Mouse (Mus musculus) kidney, postnatal 0 days (tissue): ENCODE results near the gene Emx2. TPM values are rescaled to one million over a fixed set of nuclear protein-coding genes. Genes with fewer than 3 reads are reported as not detected.

Source experiments
- ATAC-seq: fragments of 200-750 bp; cut with Nextera tagmentation; replicated peaks from 2 replicates; pipeline ENCODE4 v1.8.0; 2017; ENCODE audit warnings: low read depth, moderate number of reproducible peaks, moderate TSS enrichment, moderate library complexity; ENCODE audit not compliant: low FRiP score
- DNase-seq: peaks from one replicate; pipeline ENCODE4 v3.0.0-alpha.2; 2016; ENCODE audit warnings: low spot score
- H3K27ac ChIP-seq: fragments of 300-500 bp; sonication (generic); 2 replicates; pipeline ENCODE4 v1.5.1; 2014; ENCODE audit warnings: mild to moderate bottlenecking
- H3K27me3 ChIP-seq: fragments of 300-500 bp; sonication (generic); 2 replicates; pipeline ENCODE4 v1.6.1; 2014; ENCODE audit warnings: low read length, mixed read lengths; ENCODE audit not compliant: insufficient read depth
- H3K36me3 ChIP-seq: fragments of 300-500 bp; sonication (generic); 2 replicates; pipeline ENCODE4 v1.6.1; 2014; ENCODE audit warnings: low read length, mixed read lengths; ENCODE audit not compliant: insufficient read depth
- H3K4me1 ChIP-seq: fragments of 300-500 bp; sonication (generic); replicated peaks from 2 replicates; pipeline ENCODE4 v1.6.1; 2014; ENCODE audit warnings: antibody characterized with exemption, low read length, mixed read lengths; ENCODE audit not compliant: insufficient read depth
- H3K4me2 ChIP-seq: fragments of 300-500 bp; sonication (generic); 2 replicates; pipeline ENCODE4 v1.6.1; 2014; ENCODE audit warnings: mild to moderate bottlenecking, low read length, moderate library complexity, mixed read lengths
- H3K4me3 ChIP-seq: fragments of 300-500 bp; sonication (generic); replicated peaks from 2 replicates; pipeline ENCODE4 v1.5.1; 2014; ENCODE audit warnings: low read depth, low read length
- H3K9ac ChIP-seq: fragments of 300-500 bp; sonication (generic); 2 replicates; pipeline ENCODE4 v1.6.1; 2014; ENCODE audit warnings: low read depth, low read length
- H3K9me3 ChIP-seq: fragments of 300-500 bp; sonication (generic); replicated peaks from 2 replicates; pipeline ENCODE4 v1.6.1; 2016; ENCODE audit warnings: low read length, inconsistent platforms, mixed read lengths
- CTCF ChIP-seq: IDR thresholded peaks from 2 replicates; pipeline ENCODE4 v1.5.1; 2016; ENCODE audit warnings: antibody characterized with exemption, low read depth, mild to moderate bottlenecking, moderate library complexity
- WGBS: fragments of 180-500 bp; shearing (Covaris S2); extraction: QIAGEN DNeasy Blood & Tissue Kit; methylation state at CpG from one replicate; pipeline ENCODE4 v1.1.7; 2014; 5-methylcytosine and 5-hydroxymethylcytosine counted together
- polyA plus RNA-seq: library from polyadenylated mRNA; unstranded; fragments of >200 nt; fragmentation: Nextera tagmentation; extraction: Ambion mirVana; gene quantifications from 2 replicates; pipeline ENCODE4 v1.2.1, GENCODE M21; 2015

The Emx2 gene
- polyA plus RNA-seq, 1 experiment from 2014 or later: 24.2 TPM

GRCm38 (mm10) chr19:59469035-59469949, 11.1 kb downstream of the Emx2 start:
- H3K27ac ChIP-seq: peak overlapping the region; percentile 60
- WGBS: 2% methylated on average over 35 of the region's 35 CpGs
- H3K4me2 ChIP-seq: peak overlapping the region; percentile 50
- no peaks in the 10 kb centered on the region for H3K9me3 ChIP-seq
- H3K4me1 ChIP-seq: peaks cover 10% of the 10 kb centered on the region; the same call in 1 of the 2 replicates
- peak overlapping the region; percentile 27 for H3K4me3 ChIP-seq
- TF ChIP-seq CTCF: peak; percentile 39; the same call in 1 of the 2 replicates
- no peaks in the 10 kb centered on the region for H3K36me3 ChIP-seq
- H3K9ac ChIP-seq: peak overlapping the region; percentile 13; the same call in 1 of the 2 replicates
- peak; percentile 53 for ATAC-seq
- DNase-seq: peak; percentile 40
- H3K27me3 ChIP-seq: peaks cover 30% of the 10 kb centered on the region

- no peaks in the 10 kb centered on the region for H3K9me3 ChIP-seq
- TF ChIP-seq CTCF: no peak
- H3K36me3 ChIP-seq: no peaks in the 10 kb centered on the region
- no peak overlapping the region for H3K27ac ChIP-seq
- peaks cover 27% of the 10 kb centered on the region for H3K27me3 ChIP-seq
- H3K4me2 ChIP-seq: no peak overlapping the region
- WGBS: 28% methylated on average over 11 of the region's 11 CpGs
- H3K9ac ChIP-seq: no peak overlapping the region
- no peak overlapping the region for H3K4me3 ChIP-seq
- DNase-seq (no peak), ATAC-seq (no peak)
- H3K4me1 ChIP-seq: peaks cover 10% of the 10 kb centered on the region; the same call in 1 of the 2 replicates
Observed at GRCm38 (mm10) chr19:59470074-59470630, 12.0 kb downstream of the Emx2 start.

GRCm38 (mm10) chr19:59470913-59471312, 12.7 kb downstream of the Emx2 start:
- Histone ChIP-seq H3K4me2 (peak overlapping the region; percentile 39), H3K4me3 (0 out of 2 replicates have a peak overlapping the region, but pooled peaks have one; percentile 9), H3K9ac (no peak overlapping the region), H3K27ac (no peak overlapping the region), H3K27me3 (peaks cover 25% of the 10 kb centered on the region), H3K4me1 (peaks cover 10% of the 10 kb centered on the region; the same call in 1 of the 2 replicates), H3K36me3 (no peaks in the 10 kb centered on the region), H3K9me3 (no peaks in the 10 kb centered on the region)
- no peak for TF ChIP-seq CTCF
- DNase-seq (no peak), ATAC-seq (no peak)
- WGBS: 8% methylated on average over 13 of the region's 13 CpGs

GRCm38 (mm10) chr19:59472844-59473243, 14.7 kb downstream of the Emx2 start:
- no peak for ATAC-seq

GRCm38 (mm10) chr19:59479912-59480311, 21.7 kb downstream of the Emx2 start:
- Histone ChIP-seq H3K27me3 (no peaks in the 10 kb centered on the region), H3K36me3 (no peaks in the 10 kb centered on the region), H3K4me3 (no peak overlapping the region), H3K9me3 (no peaks in the 10 kb centered on the region), H3K4me2 (no peak overlapping the region), H3K9ac (no peak overlapping the region), H3K4me1 (no peaks in the 10 kb centered on the region), H3K27ac (no peak overlapping the region)
- WGBS: 84% methylated on average over 3 of the region's 3 CpGs
- ATAC-seq: no peak
- no peak for TF ChIP-seq CTCF
- no peak for DNase-seq

More at GRCm38 (mm10) chr19:59472844-59473243, 14.7 kb downstream of the Emx2 start:
- no peak for DNase-seq
- H3K9ac ChIP-seq: no peak overlapping the region
- H3K9me3 ChIP-seq: no peaks in the 10 kb centered on the region
- H3K27me3 ChIP-seq: peaks cover 18% of the 10 kb centered on the region
- no peak for TF ChIP-seq CTCF
- 86% methylated on average over 2 of the region's 2 CpGs for WGBS
- H3K4me2 ChIP-seq: no peak overlapping the region
- H3K36me3 ChIP-seq: no peaks in the 10 kb centered on the region
- H3K27ac ChIP-seq: no peak overlapping the region
- H3K4me1 ChIP-seq: peaks cover 10% of the 10 kb centered on the region; the same call in 1 of the 2 replicates
- no peak overlapping the region for H3K4me3 ChIP-seq

- no peak overlapping the region for H3K4me2 ChIP-seq
- no peak for TF ChIP-seq CTCF
- H3K27me3 ChIP-seq: no peaks in the 10 kb centered on the region
- H3K36me3 ChIP-seq: no peaks in the 10 kb centered on the region
- no peak overlapping the region for H3K4me3 ChIP-seq
- no peaks in the 10 kb centered on the region for H3K4me1 ChIP-seq
- H3K9me3 ChIP-seq: no peaks in the 10 kb centered on the region
- no peak overlapping the region for H3K9ac ChIP-seq
- DNase-seq: no peak
- 90% methylated on average over 3 of the region's 3 CpGs for WGBS
- H3K27ac ChIP-seq: no peak overlapping the region
- ATAC-seq: no peak
Observed at GRCm38 (mm10) chr19:59480563-59480962, 22.4 kb downstream of the Emx2 start.
